Mouse (Mus musculus) urinary bladder, adult 18-20 months (tissue): Measurements from ENCODE around the gene Best2.
A peak's percentile ranks its signal among the peaks of the same experiment; 100 is the strongest.

ENCODE experiments used
- DNase-seq, 2 experiments: peaks; one replicate each; pipeline ENCODE4 v3.0.0; 2022; ENCODE audit warnings: low spot score in 2 of 2, mixed read lengths in 2 of 2

The Best2 gene

DNA sequence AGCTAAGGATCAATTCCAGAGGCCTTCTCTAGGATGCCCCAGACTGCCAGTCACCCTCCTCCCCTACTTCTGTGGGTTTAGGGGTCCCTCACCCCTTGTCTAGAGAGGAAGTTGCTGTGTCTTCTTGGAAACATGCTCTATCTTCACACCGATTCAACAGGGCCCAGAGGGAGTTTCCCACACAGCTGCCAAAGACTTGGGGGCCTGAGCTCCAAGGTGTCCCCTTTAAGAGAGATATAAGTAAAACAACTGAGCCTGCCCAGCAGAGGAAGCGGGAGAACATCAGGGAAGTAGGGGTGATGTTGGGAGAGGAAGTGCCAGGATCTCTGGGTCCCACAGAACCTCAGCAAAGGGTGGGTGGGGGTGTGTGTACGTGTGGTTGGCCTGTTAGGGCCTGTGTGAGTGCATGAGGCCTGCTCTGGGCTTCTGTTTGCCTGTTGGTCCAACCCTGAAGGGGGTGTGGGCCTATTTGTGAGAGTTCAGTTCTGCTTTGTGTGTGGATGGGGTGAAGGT, 31.8 kb downstream of the Best2 start:
- peak; percentile 35 to 70 for DNase-seq

DNA sequence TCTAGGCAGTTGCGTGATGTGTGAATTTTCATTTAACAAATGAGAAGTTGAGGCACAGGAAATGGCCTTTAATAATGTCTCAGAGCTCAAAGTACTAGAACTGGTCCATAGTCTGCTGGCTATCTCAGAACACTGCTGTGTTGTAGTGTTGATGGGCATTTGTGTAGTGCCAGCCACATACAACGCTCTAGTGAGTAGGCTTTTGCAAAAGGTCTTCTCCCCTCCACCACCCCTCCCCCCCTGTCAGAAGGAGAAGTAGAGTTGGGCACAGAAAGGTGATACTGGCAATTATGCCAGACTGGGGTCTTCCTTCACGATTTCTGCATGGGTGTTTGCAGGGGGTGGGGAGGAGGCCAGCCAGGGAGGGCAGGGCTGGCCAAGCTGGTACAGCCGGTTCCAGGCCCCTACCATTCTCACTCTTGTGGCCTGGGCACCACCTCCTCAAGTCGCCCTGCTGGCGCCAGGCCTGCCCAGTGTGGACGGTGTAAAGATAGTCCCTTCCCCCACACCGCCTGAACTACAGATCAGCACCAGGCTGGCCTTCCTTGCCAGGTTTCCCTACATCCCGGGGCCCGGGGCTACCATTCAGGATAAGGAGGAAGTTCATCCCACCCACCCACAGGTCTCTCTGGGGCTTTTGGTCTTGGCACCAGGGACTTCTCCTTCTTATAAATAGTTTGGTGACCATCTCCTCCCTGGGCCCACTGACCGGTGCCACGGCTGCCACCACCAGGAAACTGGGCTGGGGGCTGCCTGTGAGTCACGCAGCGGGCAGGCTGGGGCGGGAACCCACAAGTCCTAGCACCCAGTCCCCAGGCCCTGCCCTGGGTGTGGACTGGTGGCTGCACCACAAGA, 32.5 kb downstream of the Best2 start:
- peak; percentile 67 to 75 for DNase-seq

DNA sequence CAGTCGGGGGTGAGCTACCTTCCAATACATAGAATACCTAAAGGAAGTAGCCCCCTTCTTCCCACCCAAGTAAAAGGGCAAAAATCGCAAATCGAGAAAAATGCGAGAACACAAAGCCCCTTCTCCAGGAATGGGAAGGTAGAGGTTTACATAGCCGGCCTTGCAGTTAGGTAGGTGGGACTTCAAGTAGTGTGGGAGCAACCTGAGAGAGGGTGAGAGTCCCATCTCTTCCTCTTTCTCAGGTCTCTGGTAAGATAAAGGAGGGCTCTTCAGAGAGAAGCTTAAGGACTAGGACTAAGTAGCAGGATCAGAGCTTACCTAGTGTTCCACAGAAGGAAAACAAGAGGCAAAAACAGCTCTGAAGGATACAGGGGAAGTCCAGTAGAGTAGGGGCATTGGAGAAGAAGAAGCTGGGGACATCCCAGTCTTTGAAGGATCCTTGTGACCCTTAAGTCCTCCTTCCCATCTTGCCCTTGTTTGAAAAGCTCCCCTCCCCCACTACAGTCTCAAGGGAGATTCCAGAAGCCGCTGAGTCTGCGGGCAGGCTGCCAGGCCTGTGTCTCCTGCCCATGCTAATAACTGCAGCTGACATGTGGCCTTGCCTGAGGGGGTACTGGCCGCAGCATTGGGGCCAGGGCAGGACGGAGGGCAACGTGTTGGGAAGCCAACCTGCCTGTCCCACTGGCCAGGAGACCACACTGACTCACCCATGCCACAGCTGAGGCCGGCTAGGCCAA, 33.5 kb downstream of the Best2 start:
- DNase-seq: peak; percentile 77 to 79

DNA sequence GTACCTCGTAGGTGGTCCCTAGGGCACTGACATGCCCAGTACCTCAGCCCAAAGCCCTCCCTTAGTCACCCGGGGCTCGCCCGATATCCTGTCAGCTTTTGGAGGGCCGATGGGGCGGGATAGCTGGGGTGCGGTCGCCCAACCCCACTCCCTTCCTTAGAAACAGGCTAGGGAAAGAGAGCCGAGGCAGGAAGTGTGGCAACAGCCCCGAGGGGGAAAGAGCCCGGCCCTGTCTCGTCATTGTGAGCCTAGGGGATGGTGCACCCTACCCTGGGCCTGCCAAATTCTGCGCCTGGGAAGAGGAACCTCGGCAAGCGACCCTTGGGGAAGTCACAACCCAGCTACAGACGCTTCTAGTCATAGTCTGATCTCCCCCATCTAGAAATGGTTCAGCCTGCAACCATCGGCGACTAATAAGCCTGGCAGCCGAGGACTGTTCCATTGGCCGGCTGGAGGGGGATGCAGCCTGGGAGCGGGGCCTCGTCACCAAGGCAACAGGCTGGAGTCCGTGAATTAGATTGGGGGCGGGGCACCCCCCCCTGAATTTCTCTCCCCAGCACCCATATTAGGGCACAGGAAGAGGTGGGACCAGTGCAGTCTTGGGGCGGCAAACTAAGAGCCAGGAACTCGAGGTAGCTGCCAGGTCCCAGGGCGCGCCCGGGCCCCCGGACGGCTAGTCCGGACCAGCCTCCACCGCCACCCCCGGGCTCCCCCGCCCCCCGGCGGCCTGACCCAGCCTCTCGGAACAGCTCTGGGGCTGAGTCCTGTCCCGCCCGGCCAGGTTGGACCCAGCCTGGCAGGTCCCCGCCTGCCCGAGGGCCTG, 34.5 kb downstream of the Best2 start:
- DNase-seq: peak; percentile 96 to 97

DNA sequence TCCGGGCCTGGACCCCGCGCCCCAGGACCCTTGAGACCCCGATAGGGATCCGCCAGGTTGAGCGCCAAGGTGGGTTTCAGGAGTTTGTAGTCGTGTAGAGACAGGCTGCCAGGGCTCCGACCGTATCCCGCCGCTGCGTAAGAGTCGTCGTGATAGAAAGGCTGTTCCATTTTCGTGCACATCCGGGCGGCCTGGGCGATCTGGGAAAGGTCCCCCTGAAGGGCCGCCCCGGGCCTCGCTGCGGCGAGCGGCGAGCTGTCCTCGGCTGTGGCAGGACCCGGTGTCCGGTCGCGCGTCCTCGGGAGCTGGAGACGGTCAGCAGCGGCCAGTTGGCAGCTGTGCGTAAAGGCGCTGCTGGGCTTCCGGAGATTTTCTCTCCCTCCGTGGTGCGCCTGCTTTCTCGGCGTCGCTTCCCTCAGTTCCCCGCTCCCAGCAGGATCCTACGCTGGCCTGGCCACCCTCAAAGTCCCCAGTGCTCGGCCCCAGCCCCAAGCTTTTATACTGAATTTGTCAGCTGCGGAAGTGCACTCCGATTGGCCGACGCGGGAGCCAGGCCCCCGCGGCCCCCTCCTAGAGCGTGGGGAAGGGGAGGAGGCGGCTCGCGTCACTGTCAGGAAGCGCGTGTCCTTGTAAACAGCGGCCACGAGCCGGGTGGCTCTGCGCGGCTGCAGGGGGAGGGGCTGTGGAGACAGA, 35.9 kb downstream of the Best2 start, which contains the start of gene Junb:
Junb (minus strand) TSS at position 471 of the 693 bp plus-strand sequence.
- DNase-seq: peak; percentile 97

DNA sequence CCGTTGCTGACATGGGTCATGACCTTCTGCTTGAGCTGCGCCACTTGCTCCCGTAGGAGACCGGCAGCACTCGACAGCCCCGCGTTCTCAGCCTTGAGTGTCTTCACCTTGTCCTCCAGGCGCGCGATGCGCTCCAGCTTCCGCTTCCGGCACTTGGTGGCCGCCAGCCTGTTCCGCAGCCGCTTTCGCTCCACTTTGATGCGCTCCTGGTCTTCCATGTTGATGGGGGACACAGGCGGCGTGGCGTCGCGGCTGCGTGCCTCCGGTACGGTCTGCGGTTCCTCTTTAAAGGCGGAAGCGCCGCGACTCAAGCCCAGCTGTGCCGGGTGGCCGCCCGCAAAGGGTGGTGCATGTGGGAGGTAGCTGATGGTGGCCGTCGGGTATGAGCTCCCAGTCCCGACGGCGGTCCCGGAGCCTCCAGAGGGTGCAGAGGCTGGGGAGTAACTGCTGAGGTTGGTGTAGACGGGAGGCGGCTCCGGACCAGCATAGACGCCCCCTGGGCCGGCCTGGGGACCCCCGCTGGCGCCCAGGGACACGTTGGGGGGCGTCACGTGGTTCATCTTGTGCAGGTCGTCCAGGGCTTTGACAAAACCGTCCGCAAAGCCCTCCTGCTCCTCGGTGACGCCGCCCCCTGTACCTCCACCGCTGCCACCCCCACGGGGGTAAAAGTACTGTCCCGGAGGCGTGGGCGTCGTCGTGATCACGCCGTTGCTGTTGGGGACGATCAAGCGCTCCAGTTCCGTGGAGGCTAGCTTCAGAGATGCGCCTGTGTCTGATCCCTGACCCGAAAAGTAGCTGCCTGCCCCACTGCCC, 36.7 kb downstream of the Best2 start:
- peak; percentile 59 to 67 for DNase-seq

DNA sequence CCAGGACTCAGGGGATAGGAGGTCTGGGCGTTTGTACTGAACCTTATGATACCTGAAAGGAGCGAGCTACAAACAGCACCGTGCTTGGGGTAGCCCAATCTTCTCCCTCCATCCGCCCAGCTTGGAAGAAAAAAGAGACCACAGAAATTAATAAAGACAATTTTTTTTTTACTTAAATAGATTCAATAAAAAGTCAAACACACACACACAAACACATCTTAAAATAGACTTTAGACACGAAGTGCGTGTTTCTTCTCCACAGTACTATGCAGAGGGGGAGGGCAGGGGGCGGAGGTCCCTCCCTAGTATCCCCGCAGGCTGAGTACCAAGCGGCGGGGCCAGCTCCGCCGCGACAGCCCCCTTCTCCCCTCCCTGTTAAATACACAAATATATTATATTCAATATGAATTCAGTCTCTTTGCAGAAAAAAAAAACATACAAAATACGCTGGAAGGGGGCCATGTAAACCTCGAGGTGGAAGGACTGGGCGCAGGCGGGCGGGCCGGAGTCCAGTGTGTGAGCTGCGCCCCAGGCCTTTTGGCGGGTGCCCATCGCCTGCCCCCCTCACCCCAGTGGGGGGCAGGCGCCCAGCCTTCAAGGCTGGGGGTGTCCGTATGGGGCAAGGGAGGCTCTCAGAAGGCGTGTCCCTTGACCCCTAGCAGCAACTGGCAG, 37.4 kb downstream of the Best2 start:
- no peak for DNase-seq

DNA sequence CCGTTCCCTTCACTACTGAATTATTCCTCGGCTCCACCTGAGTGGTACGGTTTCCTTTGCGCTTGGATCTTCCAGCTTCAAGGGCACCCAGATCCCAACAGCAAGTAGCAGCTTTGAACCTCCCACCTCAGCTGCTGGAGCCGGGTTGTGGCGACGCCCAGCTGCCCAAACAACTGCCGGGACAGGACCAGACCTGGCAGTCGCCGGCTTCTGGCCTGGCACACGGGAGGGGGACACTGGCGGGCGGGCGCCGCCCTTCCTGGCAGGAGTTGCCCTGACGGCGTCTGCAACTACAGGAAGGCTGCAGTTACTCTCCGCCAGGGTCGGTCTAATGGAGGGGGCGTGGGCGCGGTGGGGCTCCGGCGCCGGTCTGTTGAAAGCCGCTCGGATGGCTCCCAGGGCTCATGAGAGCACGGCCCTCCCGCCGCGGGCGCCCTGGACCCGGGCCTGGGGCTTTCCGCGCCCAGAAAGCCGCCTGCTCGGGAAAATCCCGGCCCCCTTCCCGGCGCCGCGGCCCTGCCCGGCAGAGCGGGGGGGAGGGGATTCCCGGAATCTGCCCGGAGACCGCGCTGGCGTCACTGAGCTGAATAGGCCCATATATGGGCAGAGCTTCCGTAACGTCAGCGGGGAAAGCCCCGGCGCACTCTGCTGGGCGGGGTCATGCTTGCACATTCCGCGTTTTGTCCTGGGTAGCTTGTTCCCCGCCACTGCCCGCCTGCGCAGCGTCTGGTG, 38.1 kb downstream of the Best2 start:
- peak; percentile 89 to 93 for DNase-seq

DNA sequence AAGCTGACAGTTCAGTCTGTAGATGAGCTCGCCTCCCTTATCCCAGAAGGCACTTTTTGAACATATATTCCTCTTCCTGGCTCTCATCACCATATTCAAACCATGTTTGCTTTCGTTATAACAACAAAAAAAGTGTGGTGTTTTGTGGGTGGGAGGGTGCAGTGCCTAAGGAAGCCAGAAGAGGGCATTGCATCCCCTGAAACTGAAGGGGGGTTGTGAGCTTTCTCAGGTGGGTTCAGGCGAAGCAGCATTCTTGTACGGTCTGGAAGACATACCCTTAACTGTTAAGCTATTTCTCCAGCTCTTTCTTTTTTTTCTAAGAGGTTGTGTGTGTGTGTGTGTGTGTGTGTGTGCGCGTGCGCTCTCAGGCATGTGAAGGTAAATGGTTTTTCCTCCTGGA, 38.9 kb downstream of the Best2 start:
- peak; percentile 39 to 45 for DNase-seq

DNA sequence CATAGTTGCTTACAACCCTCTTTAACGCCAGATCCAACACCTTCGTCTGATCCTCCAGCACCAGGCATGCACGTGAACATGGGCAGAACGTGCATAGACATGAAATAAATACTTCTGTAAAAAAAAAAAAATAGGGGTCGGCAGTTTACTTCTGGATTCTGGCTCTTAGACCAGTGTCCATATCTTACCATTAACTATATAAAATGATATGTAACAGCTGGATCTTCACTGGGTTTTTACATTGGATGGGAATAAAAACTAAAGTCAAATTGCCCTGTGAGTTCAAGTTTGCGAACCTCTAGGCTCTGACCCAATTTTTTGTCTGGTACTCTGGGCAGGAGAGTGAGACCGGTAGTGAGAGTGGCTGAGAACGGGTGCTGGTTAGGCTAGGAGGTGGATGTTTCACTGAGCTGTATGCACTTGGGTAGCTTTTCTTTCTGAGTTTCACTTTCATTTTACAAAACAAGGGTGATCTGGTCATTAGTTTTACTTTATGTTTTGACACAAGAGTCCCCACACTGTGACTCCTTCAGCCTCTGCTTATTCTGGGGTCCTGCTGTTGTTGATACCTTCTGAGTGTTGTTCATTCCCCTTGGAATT, 39.7 kb downstream of the Best2 start:
- DNase-seq: no peak

DNA sequence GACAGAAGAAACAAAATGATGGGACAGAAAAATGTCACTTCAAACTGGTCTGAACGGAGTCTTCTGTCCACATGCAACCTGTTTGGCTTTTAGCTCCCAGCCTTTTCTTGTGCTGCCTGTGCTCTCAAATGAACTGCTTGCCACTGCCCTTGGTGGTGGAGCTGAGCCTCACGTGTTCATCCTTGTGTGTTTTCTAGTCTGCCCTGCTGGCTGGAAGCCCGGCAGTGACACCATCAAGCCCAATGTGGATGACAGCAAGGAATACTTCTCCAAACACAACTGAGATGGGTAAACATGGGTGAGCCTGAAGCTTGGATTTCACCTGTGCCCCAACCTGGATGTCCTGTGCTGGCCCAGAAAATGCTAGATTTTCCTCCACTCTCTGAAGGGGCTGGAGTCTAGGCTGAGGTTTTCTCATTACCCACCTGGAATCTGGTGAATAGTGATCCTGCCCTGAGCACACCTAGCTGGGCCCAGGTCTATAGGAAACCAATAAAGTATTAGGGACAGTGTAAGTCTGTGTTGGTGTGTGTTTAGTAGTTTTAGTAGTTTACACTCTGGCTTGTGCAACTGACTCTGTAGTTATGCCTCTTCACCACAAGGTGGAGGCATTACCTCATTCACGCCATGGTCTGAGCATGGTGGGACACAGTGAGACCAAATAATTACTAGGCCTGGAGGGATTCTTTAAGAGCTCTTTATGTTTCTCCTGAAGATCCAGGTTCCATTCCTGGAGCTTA, 40.4 kb downstream of the Best2 start:
- DNase-seq: no peak

DNA sequence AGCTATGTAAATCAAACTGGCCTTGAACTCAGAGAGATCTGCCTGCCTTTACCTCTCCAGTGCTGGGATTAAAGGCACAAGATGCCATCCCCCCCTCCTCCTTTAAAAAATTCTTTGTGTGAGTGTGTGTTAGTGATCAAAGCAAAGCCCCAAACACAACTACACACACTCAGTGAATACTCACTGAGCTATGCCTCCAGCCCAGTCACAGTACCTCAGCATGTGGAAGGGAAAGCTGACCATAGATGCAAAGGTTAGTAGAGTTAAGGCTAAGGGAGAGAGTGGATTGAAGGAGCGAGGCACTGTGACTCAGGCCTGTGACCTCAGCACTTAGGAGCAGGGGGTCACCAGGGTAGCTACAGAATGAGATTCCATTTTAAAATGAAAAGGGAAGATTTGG, 41.3 kb downstream of the Best2 start:
- DNase-seq: no peak

DNA sequence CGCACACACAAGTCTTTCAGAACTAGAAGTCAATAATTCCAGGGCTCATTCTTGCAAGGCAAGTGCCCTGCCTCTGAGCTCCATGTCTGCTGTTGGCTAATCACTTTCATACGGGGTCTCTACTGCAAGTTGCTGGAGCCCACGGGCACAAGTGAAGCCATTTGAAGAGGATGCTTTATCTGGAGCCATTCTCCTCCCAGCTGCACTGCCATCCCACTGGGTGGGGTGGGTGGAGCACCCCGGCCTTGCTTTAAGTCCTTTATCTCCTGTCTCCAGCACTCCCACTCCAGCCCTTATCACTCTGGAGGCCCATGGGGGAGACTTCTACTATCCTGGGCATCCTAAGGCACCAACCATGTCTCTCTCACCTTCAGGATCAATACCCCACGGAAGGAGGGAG, 43.4 kb downstream of the Best2 start:
- no peak for DNase-seq

DNA sequence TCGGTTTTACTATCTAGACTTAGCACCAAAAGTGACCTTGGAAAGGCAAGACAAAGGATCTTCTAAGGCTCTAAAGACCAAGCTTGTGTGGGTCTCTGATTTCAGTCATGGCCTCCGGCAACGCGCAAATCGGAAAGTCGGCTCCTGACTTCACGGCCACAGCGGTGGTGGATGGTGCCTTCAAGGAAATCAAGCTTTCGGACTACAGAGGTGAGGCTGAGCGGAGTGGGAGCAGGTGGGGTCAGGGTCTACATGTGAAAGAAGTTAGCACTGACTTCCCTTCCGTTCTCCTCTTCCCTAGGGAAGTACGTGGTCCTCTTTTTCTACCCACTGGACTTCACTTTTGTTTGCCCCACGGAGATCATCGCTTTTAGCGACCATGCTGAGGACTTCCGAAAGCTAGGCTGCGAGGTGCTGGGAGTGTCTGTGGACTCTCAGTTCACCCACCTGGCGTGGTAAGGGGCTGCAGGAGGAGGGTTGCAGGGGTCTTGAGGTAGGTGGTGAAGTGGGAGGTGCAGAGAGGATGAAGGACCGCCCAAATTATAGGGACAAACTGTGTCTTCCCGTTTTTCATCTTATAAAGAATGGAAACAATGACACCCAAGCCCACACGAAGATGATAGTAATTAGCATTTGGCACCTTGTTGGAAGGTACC, 44.1 kb downstream of the Best2 start:
- no peak for DNase-seq

DNA sequence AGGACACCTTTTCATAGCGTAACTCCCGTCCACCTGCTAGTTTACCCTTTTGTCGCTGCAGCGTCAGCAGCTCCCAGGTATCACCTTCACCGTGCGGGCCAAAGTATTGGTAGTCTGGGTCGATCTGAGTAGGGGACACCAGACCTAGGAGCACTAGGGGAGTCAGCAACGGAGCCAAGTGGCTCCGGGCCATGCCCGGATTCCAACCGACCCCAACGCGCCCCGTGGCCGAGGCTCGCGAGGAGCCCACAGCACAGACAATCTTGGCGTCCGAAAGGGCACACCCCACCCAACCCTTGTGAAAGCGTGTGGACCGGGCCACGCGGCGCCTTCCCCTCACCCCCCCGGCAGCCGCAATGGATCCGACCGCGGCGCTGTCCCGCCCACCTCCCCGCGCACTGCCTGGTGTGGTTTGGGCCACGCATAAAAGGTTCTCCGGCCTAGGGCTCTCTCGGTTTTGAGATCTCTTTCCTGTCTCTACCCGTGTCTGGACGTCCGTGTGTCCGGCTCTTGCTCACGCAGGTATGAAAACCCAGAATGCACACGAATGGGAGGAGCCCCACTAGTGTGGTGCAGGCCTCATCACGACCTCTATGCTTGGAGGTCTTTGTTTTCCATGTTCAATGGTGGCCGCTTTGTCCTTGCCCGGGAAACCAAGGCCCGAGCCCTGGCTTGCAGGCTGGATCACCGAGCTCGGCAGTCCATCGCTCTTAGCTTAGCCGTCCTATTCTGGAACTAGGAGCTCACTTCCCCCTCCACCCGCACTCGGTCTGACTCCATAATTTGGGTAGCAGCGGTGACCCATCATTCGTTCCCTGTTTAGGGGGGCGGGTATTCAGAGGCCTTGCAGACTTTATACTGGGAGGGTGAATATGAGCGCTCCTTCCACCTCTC, 44.8 kb downstream of the Best2 start, which contains the start of the genes Gm49661, Prdx2 and Rnaseh2a:
Gm49661 (minus strand) TSS at position 193 of the 894 bp plus-strand sequence.
Prdx2 (plus strand) TSS at position 347 of the 894 bp plus-strand sequence.
Rnaseh2a (minus strand) TSS at position 527 of the 894 bp plus-strand sequence.
- DNase-seq: peak; percentile 73 to 76

DNA sequence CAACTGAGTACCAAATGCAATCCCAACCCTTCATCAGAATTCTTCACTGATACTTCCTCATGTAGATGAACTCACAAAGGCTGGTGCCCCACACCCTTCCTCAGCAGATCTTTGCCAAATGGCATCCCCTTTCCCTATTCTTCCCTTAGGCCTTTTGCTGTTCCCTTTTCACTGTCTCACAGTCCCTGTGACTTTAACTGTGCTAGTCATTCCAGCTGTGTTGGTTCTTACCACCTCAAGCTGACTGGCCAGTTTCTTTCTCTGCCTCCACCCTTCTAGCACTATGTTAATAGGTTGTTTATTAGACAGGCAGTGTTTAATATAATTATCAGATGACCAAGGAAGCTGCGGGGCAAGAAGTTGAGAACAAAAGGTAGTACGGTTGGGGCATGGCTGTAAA, 45.7 kb downstream of the Best2 start:
- DNase-seq: no peak
